Mouse (Mus musculus): ENCODE measurements around the gene Ehbp1. TPM values are rescaled to one million over a fixed set of nuclear protein-coding genes. Genes with fewer than 3 reads are reported as not detected.

Gene Ehbp1
- polyA plus RNA-seq, 1 experiment from 2014 or later: 20.1 TPM

GRCm38 (mm10) chr11:22274144-22274543 lies 67.9 kb downstream of the Ehbp1 start:
- H3K9me3 ChIP-seq: no peaks in the 10 kb centered on the region
- no peaks in the 10 kb centered on the region for H3K27me3 ChIP-seq (replicated peaks)
- WGBS: 21% methylated on average over 2 of the region's 2 CpGs
- ATAC-seq (ENCODE audit: extremely low read depth, insufficient number of reproducible peaks, low FRiP score, low TSS enrichment): no peak
- no peak overlapping the region for H3K4me2 ChIP-seq
- H3K27ac ChIP-seq (replicated peaks): no peak overlapping the region
- peaks cover 22% of the 10 kb centered on the region for H3K36me3 ChIP-seq
- H3K4me3 ChIP-seq: no peak overlapping the region
- H3K9ac ChIP-seq: no peak overlapping the region
- H3K4me1 ChIP-seq: peaks cover 15% of the 10 kb centered on the region; the same call in 1 of the 2 replicates

GRCm38 (mm10) chr11:22273378-22273777 lies 68.7 kb downstream of the Ehbp1 start:
- H3K27ac ChIP-seq (replicated peaks): no peak overlapping the region
- H3K9me3 ChIP-seq: no peaks in the 10 kb centered on the region
- no peaks in the 10 kb centered on the region for H3K27me3 ChIP-seq (replicated peaks)
- no peak for ATAC-seq (ENCODE audit: extremely low read depth, insufficient number of reproducible peaks, low FRiP score, low TSS enrichment)
- no peak overlapping the region for H3K4me2 ChIP-seq
- WGBS: 77% methylated on average over 7 of the region's 7 CpGs
- no peak overlapping the region for H3K4me3 ChIP-seq
- H3K4me1 ChIP-seq: peaks cover 18% of the 10 kb centered on the region
- no peak overlapping the region for H3K9ac ChIP-seq
- peaks cover 19% of the 10 kb centered on the region for H3K36me3 ChIP-seq

- H3K27ac ChIP-seq (replicated peaks): no peak overlapping the region
- 83% methylated on average over 3 of the region's 3 CpGs for WGBS
- no peak for ATAC-seq (ENCODE audit: extremely low read depth, insufficient number of reproducible peaks, low FRiP score, low TSS enrichment)
Observed at GRCm38 (mm10) chr11:22271889-22272288, 70.2 kb downstream of the Ehbp1 start.

GRCm38 (mm10) chr11:22269643-22270042 lies 72.4 kb downstream of the Ehbp1 start:
- Histone ChIP-seq H3K9me3 (no peaks in the 10 kb centered on the region), H3K36me3 (no peaks in the 10 kb centered on the region), H3K4me2 (no peak overlapping the region), H3K27ac (replicated peaks) (no peak overlapping the region), H3K4me1 (peaks cover 25% of the 10 kb centered on the region), H3K27me3 (replicated peaks) (no peaks in the 10 kb centered on the region), H3K4me3 (no peak overlapping the region), H3K9ac (no peak overlapping the region)
- WGBS: 76% methylated on average over 4 of the region's 4 CpGs
- no peak for ATAC-seq (ENCODE audit: extremely low read depth, insufficient number of reproducible peaks, low FRiP score, low TSS enrichment)

More at GRCm38 (mm10) chr11:22271889-22272288, 70.2 kb downstream of the Ehbp1 start:
- H3K9ac ChIP-seq: no peak overlapping the region
- no peak overlapping the region for H3K4me2 ChIP-seq
- H3K27me3 ChIP-seq (replicated peaks): no peaks in the 10 kb centered on the region
- H3K36me3 ChIP-seq: peaks cover 12% of the 10 kb centered on the region
- peaks cover 22% of the 10 kb centered on the region for H3K4me1 ChIP-seq
- no peaks in the 10 kb centered on the region for H3K9me3 ChIP-seq
- no peak overlapping the region for H3K4me3 ChIP-seq

GRCm38 (mm10) chr11:22269173-22269572 lies 72.9 kb downstream of the Ehbp1 start:
- no peak overlapping the region for H3K4me3 ChIP-seq
- no peaks in the 10 kb centered on the region for H3K36me3 ChIP-seq
- no peak overlapping the region for H3K4me2 ChIP-seq
- H3K27me3 ChIP-seq (replicated peaks): no peaks in the 10 kb centered on the region
- no peak overlapping the region for H3K9ac ChIP-seq
- H3K4me1 ChIP-seq: peaks cover 21% of the 10 kb centered on the region
- WGBS: 82% methylated on average over 3 of the region's 3 CpGs
- ATAC-seq (ENCODE audit: extremely low read depth, insufficient number of reproducible peaks, low FRiP score, low TSS enrichment): no peak
- H3K9me3 ChIP-seq: no peaks in the 10 kb centered on the region
- no peak overlapping the region for H3K27ac ChIP-seq (replicated peaks)

GRCm38 (mm10) chr11:22267014-22267413 lies 75.1 kb downstream of the Ehbp1 start:
- no peaks in the 10 kb centered on the region for H3K27me3 ChIP-seq (replicated peaks)
- ATAC-seq (ENCODE audit: extremely low read depth, insufficient number of reproducible peaks, low FRiP score, low TSS enrichment): no peak
- no peak overlapping the region for H3K4me2 ChIP-seq

GRCm38 (mm10) chr11:22255418-22255817 lies 86.7 kb downstream of the Ehbp1 start:
- 71% methylated on average over 1 of the region's 1 CpGs for WGBS
- Histone ChIP-seq H3K27ac (replicated peaks) (no peak overlapping the region), H3K9ac (no peak overlapping the region), H3K4me1 (peaks cover 11% of the 10 kb centered on the region), H3K9me3 (peaks cover 2% of the 10 kb centered on the region; the same call in 1 of the 2 replicates), H3K4me3 (no peak overlapping the region), H3K36me3 (no peaks in the 10 kb centered on the region), H3K4me2 (no peak overlapping the region), H3K27me3 (replicated peaks) (no peaks in the 10 kb centered on the region)
- no peak for ATAC-seq (ENCODE audit: extremely low read depth, insufficient number of reproducible peaks, low FRiP score, low TSS enrichment)

More at GRCm38 (mm10) chr11:22267014-22267413, 75.1 kb downstream of the Ehbp1 start:
- Histone ChIP-seq H3K4me1 (peaks cover 11% of the 10 kb centered on the region), H3K4me3 (no peak overlapping the region), H3K9ac (no peak overlapping the region), H3K27ac (replicated peaks) (no peak overlapping the region), H3K9me3 (no peaks in the 10 kb centered on the region), H3K36me3 (no peaks in the 10 kb centered on the region)

- Histone ChIP-seq H3K4me1 (no peaks in the 10 kb centered on the region), H3K27me3 (replicated peaks) (no peaks in the 10 kb centered on the region), H3K9me3 (peaks cover 9% of the 10 kb centered on the region; the same call in 1 of the 2 replicates), H3K4me3 (no peak overlapping the region), H3K27ac (replicated peaks) (no peak overlapping the region), H3K4me2 (no peak overlapping the region), H3K36me3 (no peaks in the 10 kb centered on the region), H3K9ac (no peak overlapping the region)
- no peak for ATAC-seq (ENCODE audit: extremely low read depth, insufficient number of reproducible peaks, low FRiP score, low TSS enrichment)
- 81% methylated on average over 2 of the region's 2 CpGs for WGBS
Observed at GRCm38 (mm10) chr11:22249363-22249762, 92.7 kb downstream of the Ehbp1 start.

- H3K27me3 ChIP-seq (replicated peaks): no peaks in the 10 kb centered on the region
- H3K9ac ChIP-seq: no peak overlapping the region
- H3K9me3 ChIP-seq: peaks cover 9% of the 10 kb centered on the region; the same call in 1 of the 2 replicates
- ATAC-seq (ENCODE audit: extremely low read depth, insufficient number of reproducible peaks, low FRiP score, low TSS enrichment): no peak
- WGBS: 53% methylated on average over 4 of the region's 4 CpGs
- no peaks in the 10 kb centered on the region for H3K4me1 ChIP-seq
- H3K4me2 ChIP-seq: no peak overlapping the region
- no peak overlapping the region for H3K4me3 ChIP-seq
- H3K36me3 ChIP-seq: no peaks in the 10 kb centered on the region
- no peak overlapping the region for H3K27ac ChIP-seq (replicated peaks)
Observed at GRCm38 (mm10) chr11:22247736-22248135, 94.4 kb downstream of the Ehbp1 start.

- no peaks in the 10 kb centered on the region for H3K36me3 ChIP-seq
Observed at GRCm38 (mm10) chr11:22247069-22247468, 95.0 kb downstream of the Ehbp1 start.

GRCm38 (mm10) chr11:22235558-22235957 lies 106.5 kb downstream of the Ehbp1 start:
- H3K36me3 ChIP-seq: peaks cover 9% of the 10 kb centered on the region; the same call in 1 of the 2 replicates
- H3K9me3 ChIP-seq: no peaks in the 10 kb centered on the region
- no peak overlapping the region for H3K27ac ChIP-seq (replicated peaks)
- no peaks in the 10 kb centered on the region; the same call in 1 of the 2 replicates for H3K4me1 ChIP-seq
- no peaks in the 10 kb centered on the region for H3K27me3 ChIP-seq (replicated peaks)
- H3K4me2 ChIP-seq: no peak overlapping the region
- 73% methylated on average over 5 of the region's 5 CpGs for WGBS
- no peak overlapping the region for H3K9ac ChIP-seq
- H3K4me3 ChIP-seq: no peak overlapping the region
- ATAC-seq (ENCODE audit: extremely low read depth, insufficient number of reproducible peaks, low FRiP score, low TSS enrichment): no peak

More at GRCm38 (mm10) chr11:22247069-22247468, 95.0 kb downstream of the Ehbp1 start:
- no peak overlapping the region for H3K4me3 ChIP-seq
- no peak overlapping the region for H3K4me2 ChIP-seq
- H3K9me3 ChIP-seq: peaks cover 9% of the 10 kb centered on the region; the same call in 1 of the 2 replicates
- H3K4me1 ChIP-seq: no peaks in the 10 kb centered on the region
- ATAC-seq (ENCODE audit: extremely low read depth, insufficient number of reproducible peaks, low FRiP score, low TSS enrichment): no peak
- H3K27me3 ChIP-seq (replicated peaks): no peaks in the 10 kb centered on the region
- H3K9ac ChIP-seq: no peak overlapping the region
- no peak overlapping the region for H3K27ac ChIP-seq (replicated peaks)

GRCm38 (mm10) chr11:22234739-22235138 lies 107.4 kb downstream of the Ehbp1 start:
- 54% methylated on average over 1 of the region's 1 CpGs for WGBS
- Histone ChIP-seq H3K4me3 (no peak overlapping the region), H3K4me1 (no peaks in the 10 kb centered on the region; the same call in 1 of the 2 replicates), H3K27ac (replicated peaks) (no peak overlapping the region), H3K9ac (no peak overlapping the region), H3K9me3 (no peaks in the 10 kb centered on the region), H3K27me3 (replicated peaks) (no peaks in the 10 kb centered on the region), H3K36me3 (peaks cover 9% of the 10 kb centered on the region; the same call in 1 of the 2 replicates), H3K4me2 (no peak overlapping the region)
- no peak for ATAC-seq (ENCODE audit: extremely low read depth, insufficient number of reproducible peaks, low FRiP score, low TSS enrichment)
